Mouse (Mus musculus) liver, embryonic 14.5 days (tissue): Measurements from ENCODE around the gene Snx11. TPM values are rescaled to one million over a fixed set of nuclear protein-coding genes. Genes with fewer than 3 reads are reported as not detected.

Experiments
- ATAC-seq: fragments of 200-750 bp; cut with Nextera tagmentation; 2 replicates; pipeline ENCODE4 v1.8.0; 2017; ENCODE audit warnings: moderate number of reproducible peaks, mild to moderate bottlenecking, moderate library complexity; ENCODE audit not compliant: insufficient read depth
- DNase-seq, 3 experiments: peaks; one replicate each; pipeline ENCODE4 v3.0.0-alpha.2; 2012 to 2013; ENCODE audit warnings: low read depth in 3 of 3, low spot score in 3 of 3
- H3K27ac ChIP-seq: fragments of 300-500 bp; sonication (generic); 2 replicates; pipeline ENCODE4 v1.5.1; 2014; ENCODE audit warnings: moderate library complexity, mild to moderate bottlenecking, control low read depth, inconsistent platforms
- H3K27me3 ChIP-seq: fragments of 300-500 bp; sonication (generic); 2 replicates; pipeline ENCODE4 v1.6.1; 2014; ENCODE audit warnings: mild to moderate bottlenecking, low read length, moderate library complexity; ENCODE audit not compliant: control insufficient read depth, insufficient read depth
- H3K36me3 ChIP-seq: fragments of 300-500 bp; sonication (generic); replicated peaks from 2 replicates; pipeline ENCODE4 v1.6.1; 2014; ENCODE audit warnings: low read depth; ENCODE audit not compliant: control insufficient read depth, insufficient read depth
- H3K4me1 ChIP-seq, 2 experiments: fragments of 200-500 bp in 1 of 2; fragments of 300-500 bp in 1 of 2; sonication (generic) in 1 of 2; replicated peaks; 2 replicates each; pipeline ENCODE4 v1.6.1; 2012 to 2014; ENCODE audit warnings: antibody characterized with exemption in 1 of 2, inconsistent platforms in 1 of 2, low read length in 1 of 2; ENCODE audit not compliant: control insufficient read depth in 2 of 2, insufficient read depth in 2 of 2
- H3K4me2 ChIP-seq: fragments of 300-500 bp; sonication (generic); 2 replicates; pipeline ENCODE4 v1.6.1; 2014; ENCODE audit warnings: low read depth, mild to moderate bottlenecking, control low read depth, moderate library complexity
- H3K4me3 ChIP-seq, 2 experiments: fragments of 200-500 bp in 1 of 2; fragments of 300-500 bp in 1 of 2; sonication (generic) in 1 of 2; 2 replicates each; pipeline ENCODE4 v1.5.1; 2012 to 2014; ENCODE audit warnings: low read depth in 2 of 2, low read length in 2 of 2, mild to moderate bottlenecking in 2 of 2, control low read depth in 1 of 2, inconsistent platforms in 1 of 2, moderate library complexity in 1 of 2; ENCODE audit not compliant: insufficient read depth in 1 of 2
- H3K9ac ChIP-seq: fragments of 300-500 bp; sonication (generic); replicated peaks from 2 replicates; pipeline ENCODE4 v1.6.1; 2014; ENCODE audit warnings: mild to moderate bottlenecking, control low read depth, moderate library complexity
- H3K9me3 ChIP-seq: fragments of 300-500 bp; sonication (generic); 2 replicates; pipeline ENCODE4 v1.6.1; 2016; ENCODE audit warnings: low read length, mixed read lengths; ENCODE audit not compliant: control insufficient read depth
- CTCF ChIP-seq: IDR thresholded peaks from 2 replicates; pipeline ENCODE4 v1.5.1; 2016; ENCODE audit warnings: antibody characterized with exemption, low read depth, control low read depth
- EP300 ChIP-seq: IDR thresholded peaks from 2 replicates; pipeline ENCODE4 v1.6.1; 2016; ENCODE audit warnings: antibody characterized with exemption, low read depth
- WGBS: fragments of 180-500 bp; shearing (Covaris S2); extraction: QIAGEN DNeasy Blood & Tissue Kit; methylation state at CpG from one replicate; pipeline ENCODE4 v1.1.7; 2014; ENCODE audit not compliant: insufficient replicate concordance; 5-methylcytosine and 5-hydroxymethylcytosine counted together
- polyA plus RNA-seq, 2 experiments: library from polyadenylated mRNA; depleted of rRNA in 1 of 2; stranded (reverse) in 1 of 2; unstranded in 1 of 2; fragments of >200 nt; fragmentation: Nextera tagmentation in 1 of 2; extraction: Ambion mirVana in 1 of 2; gene quantifications; 2 replicates each; pipeline versions ENCODE4 v1.2.1 to v1.2.3; 2012 to 2014

Gene Snx11
- 7.4 and 10.1 TPM in 2 replicates for polyA plus RNA-seq (2012; rRNA removed)
- 4.2 and 4.9 TPM in 2 replicates for polyA plus RNA-seq (2014; fragmentation: Nextera tagmentation; extraction: Ambion mirVana)

DNA sequence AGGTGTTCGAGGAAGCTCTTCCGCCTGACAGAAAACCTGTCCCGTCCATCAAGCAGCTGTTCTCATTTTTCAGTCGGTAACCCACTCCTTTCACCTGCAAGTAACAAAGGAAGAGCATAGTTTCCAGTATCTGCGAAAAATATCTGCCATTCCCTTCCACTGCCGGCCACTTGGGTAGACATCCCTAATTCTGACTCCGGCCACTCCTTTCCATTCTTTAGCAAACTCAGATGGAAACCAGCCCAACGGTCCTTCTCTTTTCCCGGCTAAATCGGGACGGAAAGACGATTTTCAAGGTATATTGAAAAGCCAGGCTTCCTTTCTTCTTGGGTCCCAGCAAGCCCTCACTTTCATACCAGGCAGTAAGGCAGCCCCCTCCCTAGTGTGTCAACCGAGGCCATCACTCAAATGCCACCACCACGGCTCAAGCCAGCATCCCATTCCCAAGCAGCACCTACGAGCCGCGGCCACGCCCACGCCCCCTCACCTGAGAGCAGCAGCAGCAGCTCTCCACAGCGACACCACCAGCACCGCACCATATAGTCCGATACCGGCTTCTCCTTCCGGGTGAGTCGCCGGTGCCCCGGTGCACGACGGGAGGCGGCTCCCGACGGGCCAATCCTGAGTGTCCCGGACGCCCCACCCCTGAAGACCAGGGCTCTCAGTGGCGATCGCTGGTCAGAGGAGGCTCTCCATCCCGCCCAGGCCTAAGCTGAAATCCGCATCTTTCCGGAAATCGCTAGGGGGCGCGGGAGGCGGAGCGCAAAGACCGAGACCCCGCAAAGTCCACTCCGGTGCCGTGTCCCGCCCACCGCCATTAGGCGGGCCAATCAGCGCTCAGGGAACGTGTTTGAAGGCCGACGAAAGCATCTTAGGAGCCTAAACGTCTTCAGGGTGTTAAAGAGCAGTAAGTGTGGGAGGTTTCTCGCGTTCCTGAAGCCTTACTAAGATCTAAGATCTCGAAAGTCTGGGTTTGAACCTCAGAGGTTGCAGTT is at the start of gene Snx11:
Snx11 (minus strand) TSS at position 592 of the 995 bp plus-strand sequence.
- Histone ChIP-seq H3K4me3 (peak within 1 kb of the TSS; percentile 80 to 98), H3K9me3 (no peaks in the 10 kb centered on the region), H3K27me3 (no peaks in the 10 kb centered on the region), H3K4me2 (peak within 1 kb of the TSS; percentile 88), H3K4me1 (peaks cover 3 to 10% of the 10 kb centered on the region in 2 experiments), H3K36me3 (peaks cover 5% of the 10 kb centered on the region; the same call in 1 of the 2 replicates), H3K9ac (peak within 1 kb of the TSS; percentile 78), H3K27ac (peak within 1 kb of the TSS; percentile 81)
- TF ChIP-seq CTCF (peak; percentile 87), EP300 (no peak)
- DNase-seq = peak; percentile 98
- ATAC-seq = peak; percentile 100
- 1% methylated on average over 59 of the region's 59 CpGs for WGBS

DNA sequence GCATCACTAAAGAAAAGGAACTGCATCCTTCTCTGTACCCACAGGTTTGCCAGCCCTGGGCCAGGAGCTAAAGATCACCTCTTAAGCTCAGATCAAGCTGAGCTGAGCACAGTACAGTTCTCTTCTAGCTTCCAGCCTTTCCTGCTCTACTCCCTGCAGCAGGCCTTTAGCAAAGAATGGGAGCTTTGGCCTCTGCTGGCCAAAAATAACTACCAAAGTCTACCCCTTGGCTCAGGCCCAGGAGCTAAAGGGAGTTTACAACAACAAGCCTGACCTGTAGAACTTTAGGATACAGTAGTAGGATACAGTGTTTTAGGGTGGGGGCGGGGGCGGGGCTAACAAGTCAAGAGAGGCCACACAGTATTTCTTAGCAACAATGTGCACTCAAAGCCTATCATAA is 49.1 kb upstream of the Snx11 start:
- no peak for ATAC-seq
- Histone ChIP-seq H3K27me3 (no peaks in the 10 kb centered on the region), H3K9ac (0 out of 2 replicates have a peak overlapping the region, but pooled peaks have one; percentile 4), H3K4me1 (peaks cover 23 to 31% of the 10 kb centered on the region in 2 experiments), H3K4me2 (peak overlapping the region; percentile 40), H3K9me3 (no peaks in the 10 kb centered on the region), H3K36me3 (peaks cover 23% of the 10 kb centered on the region), H3K4me3 (no peak overlapping the region), H3K27ac (no peak overlapping the region)
- 67% methylated on average over 2 of the region's 2 CpGs for WGBS
- DNase-seq = no peak
- TF ChIP-seq CTCF (no peak), EP300 (no peak)

DNA sequence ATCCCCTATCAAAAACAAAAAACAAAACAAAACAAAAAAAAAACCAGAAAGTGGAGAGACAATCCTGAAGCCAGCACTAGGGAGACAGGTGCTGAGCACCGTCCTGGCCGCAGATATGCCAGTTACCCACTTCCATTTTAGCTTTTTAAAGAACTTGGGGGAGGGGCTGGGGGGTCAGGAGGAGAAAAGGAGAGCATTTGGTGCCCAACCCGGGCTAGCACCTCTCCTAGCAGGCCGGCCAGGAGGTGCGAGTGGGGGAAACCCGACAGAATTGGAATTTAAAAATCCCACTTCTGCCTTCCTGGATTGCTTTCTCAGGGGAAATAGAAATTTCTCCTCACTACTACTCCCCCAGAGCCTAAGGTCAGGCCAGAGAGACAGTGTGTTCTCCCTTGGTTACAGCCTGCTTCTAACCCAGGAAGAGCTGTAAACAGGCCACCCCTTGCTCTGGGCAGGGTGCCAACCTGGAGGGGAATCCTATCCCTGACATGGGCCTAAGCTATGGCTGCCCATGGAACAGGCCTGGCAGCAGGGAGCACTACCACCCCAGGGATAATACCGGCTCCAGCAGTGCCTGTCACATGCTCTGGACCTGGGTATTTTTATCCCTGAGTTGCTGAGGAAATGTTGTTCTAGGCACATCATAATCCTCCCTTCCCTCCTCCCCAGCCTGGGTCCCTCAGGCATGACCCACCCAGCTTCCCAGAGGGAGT is 47.6 kb upstream of the Snx11 start:
- Histone ChIP-seq H3K4me3 (no peak overlapping the region), H3K9ac (no peak overlapping the region), H3K4me2 (peak overlapping the region; percentile 65), H3K9me3 (no peaks in the 10 kb centered on the region), H3K4me1 (peaks cover 20 to 22% of the 10 kb centered on the region in 2 experiments), H3K27ac (no peak overlapping the region), H3K36me3 (peaks cover 38% of the 10 kb centered on the region), H3K27me3 (no peaks in the 10 kb centered on the region)
- no peak for DNase-seq
- TF ChIP-seq EP300 (no peak), CTCF (no peak)
- WGBS = 62% methylated on average over 7 of the region's 7 CpGs
- ATAC-seq = no peak

DNA sequence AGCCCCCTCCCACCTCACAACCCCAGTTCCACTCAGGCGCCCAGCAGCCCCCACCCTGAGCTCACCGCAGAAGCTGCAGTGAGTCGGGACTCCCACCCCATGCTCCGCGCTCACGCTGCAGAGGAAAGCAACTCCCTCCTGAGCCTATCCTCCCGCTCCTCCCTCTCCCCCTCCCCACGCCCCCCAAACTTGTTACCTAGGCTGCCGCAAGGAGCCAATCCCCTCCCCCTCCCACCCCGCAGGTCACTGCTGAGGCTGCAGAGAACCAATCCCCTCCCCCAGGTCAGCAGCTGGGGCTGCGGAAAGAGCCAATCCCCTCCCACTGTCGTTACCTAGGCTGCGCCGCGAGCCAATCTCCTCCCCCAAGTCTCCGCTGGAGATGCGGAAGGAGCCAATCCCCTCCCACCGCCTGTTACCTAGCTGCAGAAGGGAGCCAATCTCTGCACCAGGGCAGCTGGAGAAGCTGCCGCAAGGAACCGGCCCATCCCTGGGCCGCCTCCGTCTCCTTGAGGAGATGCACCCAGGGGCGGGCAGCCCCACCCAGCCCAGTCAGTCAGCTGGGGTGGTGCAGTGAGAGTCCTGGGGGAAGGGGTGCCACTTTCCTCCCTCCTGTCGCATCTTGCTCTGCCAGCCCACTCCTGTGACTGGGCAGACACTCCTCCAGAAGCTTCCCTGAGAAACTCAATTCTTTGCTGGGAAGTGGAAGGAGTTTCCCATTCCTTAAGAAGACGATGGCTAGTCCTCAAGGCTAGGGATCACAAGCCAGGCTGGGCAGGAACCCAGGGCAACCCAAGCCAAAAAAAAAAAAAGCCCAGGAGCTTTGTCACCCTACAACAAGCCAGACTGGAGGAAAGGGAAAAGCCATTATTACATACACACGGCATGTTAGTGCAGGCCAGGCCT is 46.8 kb upstream of the Snx11 start:
- no peaks in the 10 kb centered on the region for H3K9me3 ChIP-seq
- TF ChIP-seq CTCF (no peak), EP300 (no peak)
- H3K27ac ChIP-seq = no peak overlapping the region
- peaks cover 20 to 22% of the 10 kb centered on the region in 2 experiments for H3K4me1 ChIP-seq
- H3K4me2 ChIP-seq = peak overlapping the region; percentile 65
- peak overlapping the region; percentile 25 to 48 for H3K4me3 ChIP-seq
- DNase-seq (peak; percentile 66 to 78 (median 70)), ATAC-seq (peak; percentile 87)
- 2% methylated on average over 25 of the region's 26 CpGs for WGBS
- H3K36me3 ChIP-seq = peaks cover 45% of the 10 kb centered on the region
- peak overlapping the region; percentile 15 for H3K9ac ChIP-seq
- H3K27me3 ChIP-seq = no peaks in the 10 kb centered on the region
